Mouse (Mus musculus): ENCODE measurements around the gene Tnfrsf13c.
A peak's percentile ranks its signal among the peaks of the same experiment; 100 is the strongest.
"Not testable (repeated sequence)": the region's sequence is repeated elsewhere in the genome, so short reads cannot be mapped to it uniquely, and the experiment has no call there.

Gene Tnfrsf13c

GRCm38 (mm10) chr15:82223657-82224601 lies at the start of gene Tnfrsf13c:
Gene Tnfrsf13c, minus strand, starts transcription at chr15:82224369.
- DNase-seq (ENCODE audit: low read depth, low spot score), result no peak

GRCm38 (mm10) chr15:82272295-82272694 lies 48.1 kb upstream of the Tnfrsf13c start:
- no peak for DNase-seq (ENCODE audit: low read depth, low spot score)

DNA sequence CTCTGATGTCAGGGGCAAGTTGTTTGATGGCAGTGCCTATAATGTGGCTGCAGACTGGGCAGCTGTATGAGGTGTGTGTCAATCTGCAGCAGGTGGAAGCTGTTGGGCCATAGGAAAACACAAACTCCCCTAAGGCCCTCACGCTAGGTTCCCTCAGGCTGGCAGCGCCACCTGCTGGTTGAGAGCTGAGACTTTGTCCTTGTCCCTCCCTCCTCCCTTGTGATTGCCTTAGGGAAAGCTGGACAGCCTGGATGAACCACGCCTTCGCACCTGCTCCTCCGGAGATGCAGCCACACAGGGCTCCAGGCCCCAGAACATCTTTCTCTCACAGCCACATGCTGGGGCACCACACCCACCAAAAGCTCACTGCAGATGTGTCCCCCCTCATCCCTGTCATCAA lies 47.0 kb upstream of the Tnfrsf13c start:
- peak; percentile 53 for DNase-seq (ENCODE audit: low read depth, low spot score)

DNA sequence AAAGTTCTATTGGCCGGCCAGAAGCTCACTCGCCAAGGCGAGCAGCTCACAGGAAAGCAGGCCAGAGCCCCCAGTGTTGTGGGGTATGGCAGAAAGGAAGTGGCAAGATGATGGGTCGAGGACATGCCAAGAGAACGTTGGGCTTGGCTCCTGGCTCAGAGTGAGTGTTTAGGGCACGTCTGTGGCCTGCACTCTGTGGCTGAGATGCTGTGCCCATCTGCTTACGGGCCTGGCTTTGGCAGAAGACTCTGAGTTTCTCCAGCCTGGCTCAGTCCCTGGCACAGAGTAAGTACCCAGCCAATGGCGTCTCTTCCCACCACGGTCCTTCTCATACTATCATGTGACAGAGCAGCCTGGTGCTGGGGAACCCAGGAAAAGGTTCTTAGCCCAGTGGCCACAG lies 44.6 kb upstream of the Tnfrsf13c start:
- no peak for DNase-seq (ENCODE audit: low read depth, low spot score)

DNA sequence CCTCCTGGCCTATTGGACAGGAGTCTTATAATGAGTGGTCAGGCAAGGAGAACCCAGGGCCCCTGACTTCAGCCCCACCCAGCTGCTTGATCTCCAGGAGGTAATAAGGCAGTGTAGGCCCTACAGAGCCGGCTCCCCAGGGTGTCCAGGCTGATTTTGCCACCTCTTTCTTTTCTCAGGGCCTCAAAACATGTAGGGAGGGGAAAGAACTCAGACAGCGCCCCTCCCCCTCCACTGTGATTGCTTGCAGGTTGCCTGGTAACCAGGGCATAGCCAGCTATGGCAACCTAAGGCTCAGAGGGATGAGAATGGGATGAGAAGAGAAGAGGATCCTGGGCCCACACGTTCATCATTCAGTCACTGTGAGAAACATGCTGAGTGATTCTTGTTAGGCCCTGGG lies 44.0 kb upstream of the Tnfrsf13c start:
- no peak for DNase-seq (ENCODE audit: low read depth, low spot score)

DNA sequence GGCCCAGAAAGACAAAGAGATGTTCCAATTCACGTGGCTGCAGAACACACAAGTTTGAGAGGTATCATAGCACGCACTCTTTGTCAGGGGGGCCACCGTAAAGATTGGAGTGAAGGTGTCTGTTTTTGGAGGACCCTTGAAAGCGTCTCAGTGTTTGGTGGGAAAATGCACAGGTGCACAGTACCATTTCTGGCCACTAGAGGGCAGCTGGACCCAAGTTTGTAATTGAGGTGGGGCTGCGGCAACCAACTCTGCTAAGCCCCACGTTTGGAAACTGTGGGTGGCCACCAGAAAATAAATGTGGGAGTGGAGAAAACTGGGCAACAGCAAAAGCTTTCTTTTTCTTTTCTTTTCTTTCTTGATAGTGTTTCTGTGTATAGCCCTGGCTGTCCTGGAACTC lies 42.2 kb upstream of the Tnfrsf13c start:
- DNase-seq (ENCODE audit: low read depth, low spot score), result peak; percentile 38

GRCm38 (mm10) chr15:82259510-82259909 lies 35.3 kb upstream of the Tnfrsf13c start:
- DNase-seq (ENCODE audit: low read depth, low spot score), result peak; percentile 39

DNA sequence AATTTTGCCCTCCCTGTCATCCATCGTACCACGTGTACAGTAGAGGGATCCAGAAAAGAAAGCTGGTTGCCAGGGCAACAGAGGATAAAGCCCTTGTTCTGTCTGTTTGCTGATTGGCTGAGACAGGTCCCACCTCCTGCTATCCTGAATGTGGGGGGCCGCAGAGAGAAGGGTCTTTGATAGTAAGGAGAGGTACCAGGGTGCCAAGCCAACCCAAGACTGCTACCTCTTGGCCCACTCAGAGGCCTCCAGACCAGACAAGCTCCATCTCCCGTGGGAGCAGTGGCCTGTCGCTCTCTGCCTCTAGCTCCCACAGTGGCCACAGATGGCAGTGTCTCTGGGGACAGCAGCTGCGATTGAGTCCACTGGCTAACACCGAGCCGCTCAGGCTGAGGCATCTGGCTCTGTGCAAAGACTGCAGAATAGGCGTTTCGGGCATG lies 31.8 kb upstream of the Tnfrsf13c start:
- DNase-seq (ENCODE audit: low read depth, low spot score), result no peak

- DNase-seq (ENCODE audit: low read depth, low spot score), result no peak
Observed at GRCm38 (mm10) chr15:82255248-82255647, 31.1 kb upstream of the Tnfrsf13c start.

DNA sequence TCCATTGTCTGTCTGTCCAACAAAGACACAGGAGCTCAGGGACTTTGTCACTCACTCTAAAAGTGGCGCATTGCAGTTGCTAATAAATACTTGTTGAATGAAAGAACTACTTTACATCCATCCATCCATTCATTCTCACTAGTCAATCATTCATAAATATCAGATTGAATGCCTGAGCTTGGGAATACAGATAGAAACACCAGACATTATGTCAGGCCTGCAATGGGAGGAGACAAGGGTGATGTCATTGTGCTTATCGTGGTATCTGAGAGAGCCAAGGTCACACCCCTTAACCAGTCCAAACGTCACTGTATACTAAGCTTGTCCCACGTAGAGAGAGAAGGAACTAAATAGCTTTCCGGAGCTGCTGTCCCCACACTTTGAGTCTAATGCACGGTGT lies 27.9 kb upstream of the Tnfrsf13c start, which contains the start of gene 1500009C09Rik:
Gene 1500009C09Rik (plus strand): TSS at position 301 of the 400 bp plus-strand sequence.
- DNase-seq (ENCODE audit: low read depth, low spot score), result no peak

DNA sequence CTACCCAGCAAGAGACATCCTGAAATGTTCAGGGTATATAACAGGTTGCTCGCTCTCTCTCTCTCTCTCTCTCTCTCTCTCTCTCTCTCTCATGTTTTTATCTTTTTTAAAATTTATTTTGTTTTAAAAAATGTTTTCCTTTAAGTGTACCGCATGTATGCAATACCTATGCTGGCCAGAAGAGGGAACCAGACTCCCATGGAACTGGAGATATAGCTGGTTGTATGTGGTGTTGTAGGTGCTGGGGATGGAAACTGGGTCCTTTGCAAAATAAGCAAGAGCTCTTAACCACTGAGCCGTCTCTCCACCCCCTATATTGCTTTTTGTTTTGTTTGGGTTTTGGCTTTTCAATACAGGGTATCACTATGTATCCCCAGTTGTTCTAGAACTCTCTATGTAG lies 27.4 kb upstream of the Tnfrsf13c start:
- DNase-seq (ENCODE audit: low read depth, low spot score), result no peak

- no peak for DNase-seq (ENCODE audit: low read depth, low spot score)
Observed at GRCm38 (mm10) chr15:82247131-82247776, 23.1 kb upstream of the Tnfrsf13c start.

GRCm38 (mm10) chr15:82244805-82245161 lies 20.6 kb upstream of the Tnfrsf13c start:
- not testable (repeated sequence) for DNase-seq (ENCODE audit: low read depth, low spot score)

DNA sequence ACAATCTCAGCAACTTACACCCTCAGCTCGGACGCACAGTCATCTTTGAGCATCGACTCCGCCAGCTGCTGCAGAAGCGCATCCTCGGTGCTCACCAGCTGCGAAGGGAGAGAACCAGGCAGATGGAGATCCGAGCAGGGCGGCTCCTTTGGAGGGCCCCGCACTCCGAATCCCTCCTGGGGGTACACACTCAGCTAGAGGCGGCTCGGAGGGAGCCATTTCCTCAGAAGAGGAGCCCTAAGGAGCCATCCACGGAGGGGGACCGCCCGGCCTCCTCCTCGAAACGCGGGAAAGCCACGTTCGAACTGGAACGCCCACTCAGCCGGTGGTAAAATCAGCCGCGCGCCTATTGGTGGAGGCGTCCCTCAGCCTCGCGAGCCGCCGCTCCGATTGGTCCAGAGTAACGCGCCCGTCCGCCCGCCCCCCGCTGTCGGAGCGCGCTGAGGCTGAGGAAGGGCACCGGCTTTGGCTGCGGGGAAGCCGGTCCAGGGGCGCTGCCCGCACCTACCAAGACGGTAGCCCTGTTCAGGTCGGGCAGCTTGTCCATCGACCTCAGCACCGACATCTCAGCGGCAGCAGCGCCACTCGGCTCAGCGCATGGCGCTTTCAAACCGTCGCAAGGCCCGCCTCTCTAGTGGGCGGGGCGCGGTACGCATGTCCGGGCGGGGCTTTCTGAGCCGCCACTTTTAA lies 20.1 kb upstream of the Tnfrsf13c start, which contains the start of gene Cenpm:
Gene Cenpm (minus strand): TSS at position 634 of the 690 bp plus-strand sequence.
- peak; percentile 90 for DNase-seq (ENCODE audit: low read depth, low spot score)

- no peak for DNase-seq (ENCODE audit: low read depth, low spot score)
Observed at GRCm38 (mm10) chr15:82243742-82244114, 19.6 kb upstream of the Tnfrsf13c start.

DNA sequence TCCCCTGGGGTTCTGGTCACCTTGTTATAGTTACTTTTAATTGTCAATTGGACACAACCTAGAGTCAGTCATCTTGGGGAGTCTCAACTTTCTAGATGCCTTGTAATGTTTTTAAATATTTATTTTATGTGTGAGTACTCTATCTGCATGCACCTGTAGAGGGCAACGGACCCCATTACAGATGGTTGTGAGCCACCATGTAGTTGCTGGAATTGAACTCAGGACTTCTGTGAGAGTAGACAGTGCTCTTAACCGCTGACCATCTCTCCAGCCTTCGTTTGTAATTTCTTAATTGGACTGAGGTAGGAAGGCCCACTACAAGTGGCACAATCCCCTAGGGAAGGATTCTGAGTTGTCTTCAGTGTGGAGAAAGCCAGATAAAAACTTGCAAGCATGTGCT lies 19.1 kb upstream of the Tnfrsf13c start:
- no peak for DNase-seq (ENCODE audit: low read depth, low spot score)

DNA sequence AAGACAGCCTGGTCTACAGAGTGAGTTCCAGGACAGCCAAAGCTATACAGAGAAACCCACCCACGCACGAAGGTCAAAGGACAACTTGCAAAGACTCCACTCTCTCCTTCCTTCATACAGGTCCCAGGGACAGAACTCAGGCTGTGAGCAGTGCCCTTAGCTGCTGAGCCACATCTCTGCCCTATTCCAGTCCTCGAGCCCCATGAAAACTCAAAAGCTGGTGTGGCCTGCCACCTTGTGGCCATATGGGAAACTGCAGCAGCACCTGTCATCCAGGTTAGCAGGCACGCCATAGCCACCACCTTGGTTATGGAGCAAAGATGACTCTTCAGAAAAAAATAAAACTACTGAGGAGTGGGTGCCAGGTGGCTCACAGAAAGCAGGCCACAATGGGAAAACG lies 12.4 kb upstream of the Tnfrsf13c start:
- peak; percentile 73 for DNase-seq (ENCODE audit: low read depth, low spot score)

- DNase-seq (ENCODE audit: low read depth, low spot score), result no peak
Observed at GRCm38 (mm10) chr15:82235661-82236060, 11.5 kb upstream of the Tnfrsf13c start.

- no peak for DNase-seq (ENCODE audit: low read depth, low spot score)
Observed at GRCm38 (mm10) chr15:82232651-82233050, 8.5 kb upstream of the Tnfrsf13c start.

DNA sequence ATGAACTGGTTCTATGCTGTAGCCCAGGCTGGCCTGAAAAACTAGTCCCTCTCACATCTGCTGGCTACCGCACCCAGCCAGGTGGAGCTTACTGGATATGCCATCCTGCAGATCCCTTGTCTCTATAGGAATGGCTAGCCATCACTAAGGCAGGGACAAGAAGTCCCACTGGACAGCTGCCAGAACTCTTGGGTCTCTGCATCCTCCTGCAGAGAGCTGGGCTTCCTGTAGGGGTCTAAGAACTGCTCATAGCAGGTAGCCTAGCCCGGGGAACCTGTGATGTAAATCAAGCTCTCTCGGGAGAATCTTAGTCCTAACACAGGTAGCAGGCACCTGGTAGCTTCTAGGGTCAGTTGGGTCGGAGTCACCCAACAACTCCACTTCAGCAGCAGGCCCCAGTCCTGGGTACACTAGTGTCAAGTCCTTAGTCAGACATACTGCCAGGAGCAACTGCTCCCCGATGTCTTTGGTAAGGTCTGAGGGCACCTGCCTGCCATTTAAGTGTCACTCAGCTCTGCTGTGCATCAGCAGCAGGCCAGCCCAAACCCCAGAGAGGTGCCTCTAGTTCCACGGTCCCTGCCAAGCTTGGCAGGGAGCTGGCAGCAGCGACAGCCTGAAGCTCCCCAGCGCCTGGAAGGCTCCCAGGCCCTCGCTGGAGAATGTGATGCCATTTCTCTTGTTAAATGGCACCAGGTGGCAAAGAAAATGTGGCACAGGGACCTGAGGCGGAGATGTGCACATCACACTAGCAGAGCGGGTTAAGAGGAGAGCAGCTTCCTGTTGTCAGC lies 7.6 kb upstream of the Tnfrsf13c start:
- DNase-seq (ENCODE audit: low read depth, low spot score), result no peak

DNA sequence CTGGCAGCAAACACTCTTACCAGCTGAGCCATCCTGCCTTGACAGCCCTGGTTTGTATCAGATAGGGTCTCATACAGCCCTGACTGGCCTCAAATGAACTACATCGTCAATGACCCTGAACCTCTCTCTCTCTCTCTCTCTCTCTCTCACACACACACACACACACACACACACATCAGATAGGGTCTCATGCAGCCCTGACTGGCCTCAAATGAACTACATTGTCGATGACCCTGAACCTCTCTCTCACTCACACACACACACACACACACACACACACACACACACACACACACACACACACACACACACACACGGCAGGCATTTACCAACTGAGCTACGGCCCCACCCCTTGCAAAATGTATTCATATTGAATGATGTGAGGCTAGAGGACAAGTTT lies 6.9 kb upstream of the Tnfrsf13c start:
- DNase-seq (ENCODE audit: low read depth, low spot score), result no peak
